Mouse (Mus musculus) CD4-positive naive resting alpha-beta T cell, adult 76 days (primary cell): ENCODE results near the gene Mup22. TPM values are rescaled to one million over a fixed set of nuclear protein-coding genes. Genes with fewer than 3 reads are reported as not detected.

Source experiments
- total RNA-seq: library from RNA; stranded (reverse); gene quantifications from one replicate; pipeline ENCODE4 v1.2.4, GENCODE M21; 2023

Gene Mup22
- not detected for total RNA-seq

GRCm38 (mm10) chr4:60821363-60821762 is at the start of gene Mup22:
Gene Mup22, minus strand, starts transcription at chr4:60821463.

Other genes starting within 250 kb of the Mup22 start
- not detected for gene Mup10, start 239.3 kb downstream of the Mup22 start, total RNA-seq
- gene Mup11, start 159.1 kb downstream of the Mup22 start, total RNA-seq, result not detected
- not detected for gene Mup12, start 80.1 kb downstream of the Mup22 start, total RNA-seq